In genomic region chr12:53247491-53248035, GRCm38 (mm10) we compare ENCODE assay signal across 8 mouse cellular contexts. TPM values are rescaled to one million over a fixed set of nuclear protein-coding genes. Genes with fewer than 3 reads are reported as not detected.
DNase-seq lines count a peak whose midpoint lies in the region; ATAC-seq lines count a peak whose summit lies in the region.

No protein-coding gene starts in this region.

- no peak overlapping the region for H3K9ac ChIP-seq in kidney, embryonic 16.5 days (replicated peaks; ENCODE audit: low read length)
- H3K9ac ChIP-seq in hindbrain, embryonic 11.5 days (ENCODE audit: low read depth, low read length), result peak overlapping the region; percentile 93
- peak overlapping the region; percentile 70 for H3K9ac ChIP-seq in midbrain, embryonic 15.5 days

- H3K4me1 ChIP-seq in kidney, embryonic 16.5 days (ENCODE audit: insufficient read depth, low read length), result peaks cover 33% of the 10 kb centered on the region
- H3K4me1 ChIP-seq in hindbrain, embryonic 11.5 days (replicated peaks; ENCODE audit: control insufficient read depth, insufficient read depth, low read length), result peaks cover 11% of the 10 kb centered on the region
- peaks cover 41% of the 10 kb centered on the region for H3K4me1 ChIP-seq in midbrain, embryonic 15.5 days

- peaks cover 75% of the 10 kb centered on the region for H3K27me3 ChIP-seq in kidney, embryonic 16.5 days (ENCODE audit: insufficient read depth, low read length)
- no peaks in the 10 kb centered on the region; the same call in 1 of the 2 replicates for H3K27me3 ChIP-seq in hindbrain, embryonic 11.5 days (ENCODE audit: control insufficient read depth, insufficient read depth, low read length)
- 0 out of 2 replicates have a peak, but pooled peaks cover 4% of the 10 kb centered on the region for H3K27me3 ChIP-seq in midbrain, embryonic 15.5 days (replicated peaks)

- no peak for DNase-seq in kidney, postnatal 36 days
- DNase-seq in embryo, embryonic 11.5 days (ENCODE audit: low read depth, low spot score), result peak; percentile 16
- no peak for DNase-seq in hindbrain, embryonic 11.5 days (ENCODE audit: low spot score)
- no peak for DNase-seq in ovary, postnatal 36 days (ENCODE audit: low spot score)
- no peak for DNase-seq in urinary bladder, postnatal 4 days (ENCODE audit: low spot score in 2 of 2)
- DNase-seq in urinary bladder, postnatal 10 days (ENCODE audit: low spot score), result no peak

- H3K36me3 ChIP-seq in kidney, embryonic 16.5 days (ENCODE audit: insufficient read depth, low read length), result no peaks in the 10 kb centered on the region
- H3K36me3 ChIP-seq in hindbrain, embryonic 11.5 days (ENCODE audit: control insufficient read depth, insufficient read depth, low read length), result no peaks in the 10 kb centered on the region
- H3K36me3 ChIP-seq in midbrain, embryonic 15.5 days (replicated peaks), result no peaks in the 10 kb centered on the region

- WGBS in kidney, embryonic 16.5 days, result under 1% methylated on average over 25 of the region's 25 CpGs
- under 1% methylated on average over 24 of the region's 25 CpGs for WGBS in hindbrain, embryonic 11.5 days
- WGBS in midbrain, embryonic 15.5 days, result under 1% methylated on average over 25 of the region's 25 CpGs

- no peak for ATAC-seq in kidney, embryonic 16.5 days (ENCODE audit: low FRiP score, low TSS enrichment)
- peak; percentile 8 for ATAC-seq in hindbrain, embryonic 11.5 days (ENCODE audit: low FRiP score)
- ATAC-seq in midbrain, embryonic 15.5 days (replicated peaks), result no peak; the same call in 1 of the 2 replicates

- peak overlapping the region; percentile 56 for H3K4me3 ChIP-seq in kidney, embryonic 16.5 days (ENCODE audit: low read length)
- H3K4me3 ChIP-seq in hindbrain, embryonic 11.5 days (ENCODE audit: low read depth, low read length), result peak overlapping the region; percentile 86
- peak overlapping the region; percentile 75 for H3K4me3 ChIP-seq in midbrain, embryonic 15.5 days

- no peak overlapping the region for H3K27ac ChIP-seq in kidney, embryonic 16.5 days (ENCODE audit: low read length)
- H3K27ac ChIP-seq in hindbrain, embryonic 11.5 days (ENCODE audit: low read depth, low read length), result peak overlapping the region; percentile 98
- peak overlapping the region; percentile 89 for H3K27ac ChIP-seq in midbrain, embryonic 15.5 days

- no peaks in the 10 kb centered on the region for H3K9me3 ChIP-seq in kidney, embryonic 16.5 days (ENCODE audit: low read length)
- H3K9me3 ChIP-seq in hindbrain, embryonic 11.5 days (ENCODE audit: control insufficient read depth, low read length), result no peaks in the 10 kb centered on the region
- no peaks in the 10 kb centered on the region for H3K9me3 ChIP-seq in midbrain, embryonic 15.5 days

- peak overlapping the region; percentile 86 for H3K4me2 ChIP-seq in kidney, embryonic 16.5 days (replicated peaks; ENCODE audit: low read depth, low read length)
- H3K4me2 ChIP-seq in hindbrain, embryonic 11.5 days (replicated peaks; ENCODE audit: low read depth, low read length), result peak overlapping the region; percentile 79
- H3K4me2 ChIP-seq in midbrain, embryonic 15.5 days, result peak overlapping the region; percentile 92

RNA-seq across cellular contexts. Expression of gene Npas3, which starts 0.9 kb away (rescaled TPM):
- polyA plus RNA-seq in kidney, embryonic 16.5 days (2015; fragmentation: Nextera tagmentation; extraction: Ambion mirVana), result 0.92 and 2.1 TPM in 2 replicates
- 14.3 and 19.7 TPM in 2 replicates for polyA plus RNA-seq in hindbrain, embryonic 11.5 days (2014; fragmentation: Nextera tagmentation; extraction: Ambion mirVana)
- polyA plus RNA-seq in midbrain, embryonic 15.5 days (2015; fragmentation: Nextera tagmentation; extraction: Ambion mirVana), result 28.3 and 31.3 TPM in 2 replicates
